Mouse (Mus musculus): Measurements from ENCODE around the gene Tomm7. TPM values are rescaled to one million over a fixed set of nuclear protein-coding genes. Genes with fewer than 3 reads are reported as not detected.
"Not testable (repeated sequence)": the region's sequence is repeated elsewhere in the genome, so short reads cannot be mapped to it uniquely, and the experiment has no call there.

Gene Tomm7
- total and polyA plus RNA-seq, 2 experiments from 2014 or later: 26.0 to 137 TPM

DNA sequence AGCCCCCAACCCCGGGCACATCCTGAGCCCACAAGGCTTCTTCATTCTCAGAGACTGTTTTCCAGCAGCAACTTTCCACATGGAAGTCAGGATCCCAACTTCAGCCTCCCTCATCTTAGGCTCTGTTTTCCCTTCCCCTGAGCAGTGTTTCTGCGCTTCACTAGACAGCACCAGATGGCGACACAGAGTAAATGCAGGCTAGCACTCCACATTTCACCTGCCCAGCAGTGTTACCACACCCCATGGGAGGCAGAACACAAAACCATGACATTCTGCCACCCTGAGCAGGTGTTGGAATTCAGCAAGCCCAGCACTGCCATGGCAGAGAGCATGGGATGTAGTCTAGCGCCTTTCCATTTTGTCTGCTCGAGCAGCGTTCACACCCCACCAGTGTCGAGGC is 14.7 kb upstream of the Tomm7 start:
- H3K36me3 ChIP-seq (replicated peaks; ENCODE audit: control insufficient read depth, insufficient read depth, low read length): peaks cover 37% of the 10 kb centered on the region
- H3K4me2 ChIP-seq (ENCODE audit: low read depth, low read length): no peak overlapping the region
- 0 out of 2 replicates have a peak, but pooled peaks have one; percentile 42 for ATAC-seq (ENCODE audit: insufficient read depth, low read depth)
- peak; percentile 66 for TF ChIP-seq CTCF (IDR thresholded peaks at IDR 0.05; ENCODE audit: low read depth)
- no peak for TF ChIP-seq EP300 (IDR thresholded peaks at IDR 0.05; ENCODE audit: low read depth)
- H3K9me3 ChIP-seq (replicated peaks; ENCODE audit: control insufficient read depth, low read length): no peaks in the 10 kb centered on the region
- no peak overlapping the region for H3K9ac ChIP-seq (replicated peaks; ENCODE audit: low read depth, low read length)
- WGBS: 81% methylated on average over 7 of the region's 7 CpGs
- H3K4me1 ChIP-seq (ENCODE audit: control insufficient read depth, insufficient read depth): peaks cover 10% of the 10 kb centered on the region
- H3K4me3 ChIP-seq (ENCODE audit: low read depth, low read length): no peak overlapping the region
- no peak overlapping the region for H3K27ac ChIP-seq (ENCODE audit: low read depth)
- DNase-seq (ENCODE audit: low spot score): no peak
- no peaks in the 10 kb centered on the region for H3K27me3 ChIP-seq (ENCODE audit: control insufficient read depth, insufficient read depth, low read length)

DNA sequence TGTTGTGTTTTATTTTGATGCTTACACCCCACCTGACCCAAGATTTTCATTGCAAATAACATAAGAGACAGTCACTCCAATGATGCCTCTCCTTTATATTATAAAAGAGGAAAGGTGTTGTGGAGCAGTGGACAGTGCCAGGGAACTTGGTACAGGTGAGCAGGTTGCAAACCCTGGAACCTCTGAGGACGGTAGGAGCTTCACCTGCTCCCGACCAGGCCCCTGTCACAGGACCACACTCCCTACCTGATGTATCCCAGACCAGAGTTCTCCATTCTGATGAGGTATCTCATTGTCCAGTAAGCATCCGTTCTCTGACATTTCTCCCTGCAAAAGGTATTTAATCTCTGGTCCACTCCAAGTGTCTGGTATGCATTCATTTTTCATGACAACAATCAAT is 14.0 kb upstream of the Tomm7 start:
- WGBS: 71% methylated on average over 3 of the region's 3 CpGs
- Histone ChIP-seq H3K4me2 (ENCODE audit: low read depth, low read length) (no peak overlapping the region), H3K9ac (replicated peaks; ENCODE audit: low read depth, low read length) (no peak overlapping the region), H3K4me3 (ENCODE audit: low read depth, low read length) (no peak overlapping the region), H3K27me3 (ENCODE audit: control insufficient read depth, insufficient read depth, low read length) (no peaks in the 10 kb centered on the region), H3K27ac (ENCODE audit: low read depth) (no peak overlapping the region), H3K36me3 (replicated peaks; ENCODE audit: control insufficient read depth, insufficient read depth, low read length) (peaks cover 41% of the 10 kb centered on the region), H3K9me3 (replicated peaks; ENCODE audit: control insufficient read depth, low read length) (no peaks in the 10 kb centered on the region), H3K4me1 (ENCODE audit: control insufficient read depth, insufficient read depth) (peaks cover 5% of the 10 kb centered on the region)
- DNase-seq (ENCODE audit: low spot score): no peak
- no peak for ATAC-seq (ENCODE audit: insufficient read depth, low read depth)
- TF ChIP-seq EP300 (IDR thresholded peaks at IDR 0.05; ENCODE audit: low read depth): no peak

- Histone ChIP-seq H3K36me3 (replicated peaks; ENCODE audit: control insufficient read depth, insufficient read depth, low read length) (peaks cover 44% of the 10 kb centered on the region), H3K9ac (replicated peaks; ENCODE audit: low read depth, low read length) (no peak overlapping the region), H3K4me1 (ENCODE audit: control insufficient read depth, insufficient read depth) (peaks cover under 1% of the 10 kb centered on the region; the same call in 1 of the 2 replicates), H3K9me3 (replicated peaks; ENCODE audit: control insufficient read depth, low read length) (no peaks in the 10 kb centered on the region), H3K27ac (ENCODE audit: low read depth) (no peak overlapping the region), H3K4me3 (ENCODE audit: low read depth, low read length) (no peak overlapping the region), H3K27me3 (ENCODE audit: control insufficient read depth, insufficient read depth, low read length) (no peaks in the 10 kb centered on the region), H3K4me2 (ENCODE audit: low read depth, low read length) (no peak overlapping the region)
- ATAC-seq (ENCODE audit: insufficient read depth, low read depth) (no peak), DNase-seq (ENCODE audit: low spot score) (no peak)
- no peak for TF ChIP-seq CTCF (IDR thresholded peaks at IDR 0.05; ENCODE audit: low read depth)
- no peak for TF ChIP-seq EP300 (IDR thresholded peaks at IDR 0.05; ENCODE audit: low read depth)
Observed at GRCm38 (mm10) chr5:23857189-23857588, 13.2 kb upstream of the Tomm7 start.

- Histone ChIP-seq H3K27ac (ENCODE audit: low read depth) (no peak overlapping the region), H3K36me3 (replicated peaks; ENCODE audit: control insufficient read depth, insufficient read depth, low read length) (peaks cover 44% of the 10 kb centered on the region), H3K9ac (replicated peaks; ENCODE audit: low read depth, low read length) (no peak overlapping the region), H3K4me1 (ENCODE audit: control insufficient read depth, insufficient read depth) (peaks cover 4% of the 10 kb centered on the region; the same call in 1 of the 2 replicates), H3K9me3 (replicated peaks; ENCODE audit: control insufficient read depth, low read length) (no peaks in the 10 kb centered on the region), H3K27me3 (ENCODE audit: control insufficient read depth, insufficient read depth, low read length) (no peaks in the 10 kb centered on the region), H3K4me2 (ENCODE audit: low read depth, low read length) (no peak overlapping the region), H3K4me3 (ENCODE audit: low read depth, low read length) (no peak overlapping the region)
- ATAC-seq (ENCODE audit: insufficient read depth, low read depth) (no peak), DNase-seq (ENCODE audit: low spot score) (no peak)
- 83% methylated on average over 1 of the region's 1 CpGs for WGBS
- TF ChIP-seq CTCF (IDR thresholded peaks at IDR 0.05; ENCODE audit: low read depth) (no peak), EP300 (IDR thresholded peaks at IDR 0.05; ENCODE audit: low read depth) (no peak)
Observed at GRCm38 (mm10) chr5:23856164-23856563, 12.2 kb upstream of the Tomm7 start.

DNA sequence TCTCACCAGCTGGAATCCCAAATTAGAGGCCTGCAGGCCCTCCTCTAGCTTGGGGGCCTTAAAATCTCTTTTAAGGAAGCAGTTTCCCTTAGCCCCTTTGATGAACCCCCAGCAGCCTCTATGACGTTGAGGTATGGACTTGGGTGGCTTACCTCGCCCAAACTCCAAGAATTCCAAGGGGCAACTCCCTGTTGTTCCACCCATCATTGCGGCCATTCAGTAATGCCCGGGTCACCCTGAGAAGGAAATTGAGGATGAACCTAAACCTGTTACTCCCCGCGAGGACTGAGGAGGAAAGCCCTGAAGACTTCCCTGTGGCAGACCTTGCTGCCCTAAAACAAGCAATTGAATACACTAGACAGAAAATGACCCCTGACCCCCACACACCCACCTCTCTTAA is 11.5 kb upstream of the Tomm7 start:
- WGBS: 94% methylated on average over 6 of the region's 6 CpGs
- no peak overlapping the region for H3K4me3 ChIP-seq (ENCODE audit: low read depth, low read length)
- ATAC-seq (ENCODE audit: insufficient read depth, low read depth) (no peak), DNase-seq (ENCODE audit: low spot score) (no peak)
- H3K27ac ChIP-seq (ENCODE audit: low read depth): no peak overlapping the region
- H3K4me2 ChIP-seq (ENCODE audit: low read depth, low read length): no peak overlapping the region
- TF ChIP-seq CTCF (IDR thresholded peaks at IDR 0.05; ENCODE audit: low read depth) (no peak), EP300 (IDR thresholded peaks at IDR 0.05; ENCODE audit: low read depth) (no peak)
- no peaks in the 10 kb centered on the region for H3K9me3 ChIP-seq (replicated peaks; ENCODE audit: control insufficient read depth, low read length)
- H3K36me3 ChIP-seq (replicated peaks; ENCODE audit: control insufficient read depth, insufficient read depth, low read length): peaks cover 44% of the 10 kb centered on the region
- no peaks in the 10 kb centered on the region for H3K27me3 ChIP-seq (ENCODE audit: control insufficient read depth, insufficient read depth, low read length)
- H3K9ac ChIP-seq (replicated peaks; ENCODE audit: low read depth, low read length): no peak overlapping the region
- H3K4me1 ChIP-seq (ENCODE audit: control insufficient read depth, insufficient read depth): peaks cover 4% of the 10 kb centered on the region; the same call in 1 of the 2 replicates

DNA sequence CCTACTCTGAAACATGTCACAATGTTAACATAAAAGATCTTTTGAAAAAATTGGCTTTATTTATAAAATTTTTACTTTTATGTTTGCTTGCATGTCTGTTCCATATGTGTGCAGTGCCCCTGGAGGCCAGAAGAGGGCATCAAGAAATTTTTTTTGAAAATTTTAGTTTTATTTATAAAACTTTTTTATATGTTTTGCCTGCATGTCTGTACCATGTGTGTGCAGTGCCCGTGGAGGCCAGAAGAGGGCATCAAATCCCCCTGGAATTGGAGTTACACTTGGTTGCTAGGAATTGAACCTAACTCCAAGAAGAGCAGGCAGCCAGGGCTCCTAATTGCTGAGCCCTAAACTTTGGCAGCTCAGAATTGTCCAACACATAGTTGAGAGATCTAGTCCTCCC is 9.0 kb upstream of the Tomm7 start:
- not testable (repeated sequence) for H3K27me3 ChIP-seq (ENCODE audit: control insufficient read depth, insufficient read depth, low read length); H3K9me3 ChIP-seq (replicated peaks; ENCODE audit: control insufficient read depth, low read length); ATAC-seq (ENCODE audit: insufficient read depth, low read depth); H3K27ac ChIP-seq (ENCODE audit: low read depth); H3K4me1 ChIP-seq (ENCODE audit: control insufficient read depth, insufficient read depth); H3K9ac ChIP-seq (replicated peaks; ENCODE audit: low read depth, low read length); DNase-seq (ENCODE audit: low spot score); H3K4me3 ChIP-seq (ENCODE audit: low read depth, low read length); H3K4me2 ChIP-seq (ENCODE audit: low read depth, low read length)
- H3K36me3 ChIP-seq (replicated peaks; ENCODE audit: control insufficient read depth, insufficient read depth, low read length): peaks cover 44% of the 10 kb centered on the region
- 92% methylated on average over 1 of the region's 1 CpGs for WGBS

DNA sequence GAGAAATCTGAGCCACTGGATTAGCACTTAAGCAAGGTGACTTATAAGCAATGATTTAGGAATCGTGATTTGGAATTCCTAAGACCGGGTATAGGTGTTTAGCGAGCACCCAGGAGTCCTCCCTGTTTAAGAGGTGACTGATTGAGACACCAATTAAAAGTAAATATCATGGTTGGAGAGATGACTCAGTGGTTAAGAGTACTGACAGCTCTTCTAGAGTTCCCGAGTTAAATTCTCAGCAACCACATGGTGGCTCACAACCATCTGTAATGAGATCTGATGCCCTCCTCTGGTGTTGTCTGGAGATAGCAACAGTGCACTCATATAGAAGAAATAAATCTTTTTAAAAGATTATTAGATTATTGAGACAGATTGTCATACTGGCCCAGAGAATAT is 7.2 kb upstream of the Tomm7 start:
- H3K4me3 ChIP-seq (ENCODE audit: low read depth, low read length): peak overlapping the region; percentile 80
- H3K9me3 ChIP-seq (replicated peaks; ENCODE audit: control insufficient read depth, low read length); H3K4me1 ChIP-seq (ENCODE audit: control insufficient read depth, insufficient read depth); DNase-seq (ENCODE audit: low spot score); H3K27me3 ChIP-seq (ENCODE audit: control insufficient read depth, insufficient read depth, low read length); ATAC-seq (ENCODE audit: insufficient read depth, low read depth): not testable (repeated sequence)
- H3K9ac ChIP-seq (replicated peaks; ENCODE audit: low read depth, low read length): peak overlapping the region; percentile 63
- peak overlapping the region; percentile 85 for H3K27ac ChIP-seq (ENCODE audit: low read depth)
- peak overlapping the region; percentile 64 for H3K4me2 ChIP-seq (ENCODE audit: low read depth, low read length)
- peaks cover 33% of the 10 kb centered on the region for H3K36me3 ChIP-seq (replicated peaks; ENCODE audit: control insufficient read depth, insufficient read depth, low read length)
- WGBS: 5% methylated on average over 4 of the region's 4 CpGs

Data from heart, postnatal 0 days (tissue).